Mouse (Mus musculus) brain, embryonic 18.5 days (tissue): ENCODE results near the gene BC067074.
"Not testable (repeated sequence)": the region's sequence is repeated elsewhere in the genome, so short reads cannot be mapped to it uniquely, and the experiment has no call there.

Source experiments
- DNase-seq: peaks from one replicate; pipeline ENCODE4 v3.0.0-alpha.2; 2012; ENCODE audit warnings: low read depth, low spot score

BC067074 gene

DNA sequence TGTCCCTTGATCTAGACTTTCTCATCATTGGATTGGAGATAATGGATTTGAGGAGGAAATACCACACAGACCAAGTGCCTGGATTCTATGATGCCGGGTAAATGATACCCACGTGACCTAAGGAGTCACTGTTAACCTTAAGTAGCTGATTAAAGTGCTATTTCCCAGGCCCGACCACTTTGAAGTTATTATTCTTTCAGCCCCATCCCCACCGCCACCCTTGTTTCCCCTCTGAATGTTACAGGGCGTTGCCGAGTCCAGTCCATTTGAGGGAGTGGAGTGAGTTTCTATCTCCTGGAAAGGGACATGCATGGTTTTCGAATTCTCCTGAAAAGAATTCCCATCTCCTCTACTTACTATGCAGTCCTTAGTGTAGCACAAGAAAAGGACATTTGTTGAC, 84.7 kb downstream of the BC067074 start:
- no peak for DNase-seq

DNA sequence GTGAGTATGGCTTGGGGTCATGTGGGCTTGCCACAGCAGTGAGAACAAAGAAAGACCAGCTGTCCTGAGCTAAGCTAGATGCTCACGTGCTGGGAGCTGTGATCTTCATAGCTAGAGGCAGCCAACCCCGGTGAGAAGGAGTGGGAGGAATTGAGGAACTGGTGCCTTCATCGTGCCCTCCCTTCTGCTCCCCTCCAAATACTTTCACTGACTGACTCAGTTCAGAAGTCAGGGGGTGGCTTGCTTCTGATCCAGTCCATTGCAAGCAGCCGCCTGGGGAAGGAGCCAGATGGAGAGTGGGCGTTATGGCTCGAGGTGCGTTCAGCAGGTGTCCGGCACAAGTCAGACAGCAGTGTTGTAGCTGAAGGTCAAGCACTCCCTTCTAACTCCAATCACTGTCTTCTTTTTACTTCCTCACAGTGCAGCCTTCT, 86.0 kb downstream of the BC067074 start:
- DNase-seq, result no peak

DNA sequence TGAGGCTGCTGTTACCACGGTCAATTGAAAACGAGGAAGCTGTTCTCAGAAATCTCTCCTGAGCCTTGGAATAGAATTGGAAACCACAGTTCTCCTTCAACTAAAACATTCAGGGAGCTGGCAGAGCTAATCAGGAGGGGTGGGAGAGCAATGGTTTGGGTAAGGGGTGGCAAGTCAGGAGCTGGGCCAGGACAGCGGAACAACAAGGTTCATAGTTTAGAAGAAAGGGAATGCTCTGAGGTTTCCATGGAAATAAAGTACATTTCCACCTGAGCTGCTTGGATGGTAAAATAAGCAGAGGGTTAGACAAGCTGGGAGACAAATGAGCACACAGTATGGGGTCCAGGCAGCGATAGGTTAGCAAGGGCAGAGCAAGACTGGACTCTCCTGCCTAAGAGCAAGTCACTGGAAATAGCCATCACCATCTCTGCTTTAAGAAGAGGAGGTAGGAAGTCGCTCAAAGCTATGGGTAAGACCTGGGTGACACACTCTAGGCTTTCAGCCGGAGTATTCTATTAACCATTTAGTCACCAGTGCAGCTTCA, 86.9 kb downstream of the BC067074 start:
- DNase-seq, result no peak

DNA sequence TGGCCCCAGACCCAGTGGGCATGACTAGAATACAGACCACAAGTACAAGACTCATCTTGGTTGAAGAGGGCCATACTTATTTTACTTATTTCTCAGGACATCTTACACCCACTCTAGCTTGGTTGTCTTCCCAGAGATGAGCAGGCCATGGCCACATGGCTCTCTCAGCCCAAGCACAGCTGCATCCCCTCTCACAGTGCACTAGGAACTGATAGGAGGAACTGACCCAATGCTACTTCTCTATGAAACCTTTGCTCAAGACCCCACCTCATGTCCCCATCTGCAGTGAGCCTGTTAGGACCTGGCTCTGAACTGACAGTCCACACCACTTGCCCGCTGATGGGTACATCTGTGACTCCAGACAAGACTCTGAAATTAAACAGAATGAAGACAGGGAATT, 88.8 kb downstream of the BC067074 start:
- DNase-seq, result no peak

DNA sequence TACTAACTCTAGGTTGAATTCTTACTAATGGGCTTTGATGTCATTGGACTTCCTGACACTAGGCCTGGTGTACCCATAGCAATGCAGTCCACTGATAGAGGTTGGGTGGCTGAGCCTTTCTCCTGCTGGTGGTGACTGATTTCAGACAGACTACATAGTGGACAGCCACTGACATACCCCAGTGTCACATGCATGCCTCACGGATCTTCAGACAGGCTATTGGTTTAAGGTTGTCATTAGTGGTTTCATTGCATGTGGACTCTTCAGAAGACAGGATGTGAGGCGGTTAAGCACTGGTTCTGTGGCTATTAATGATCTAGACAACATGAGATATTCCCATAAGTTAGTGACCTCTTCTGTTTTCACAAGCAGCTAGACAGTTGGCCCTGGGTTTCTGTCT, 89.2 kb downstream of the BC067074 start:
- no peak for DNase-seq

DNA sequence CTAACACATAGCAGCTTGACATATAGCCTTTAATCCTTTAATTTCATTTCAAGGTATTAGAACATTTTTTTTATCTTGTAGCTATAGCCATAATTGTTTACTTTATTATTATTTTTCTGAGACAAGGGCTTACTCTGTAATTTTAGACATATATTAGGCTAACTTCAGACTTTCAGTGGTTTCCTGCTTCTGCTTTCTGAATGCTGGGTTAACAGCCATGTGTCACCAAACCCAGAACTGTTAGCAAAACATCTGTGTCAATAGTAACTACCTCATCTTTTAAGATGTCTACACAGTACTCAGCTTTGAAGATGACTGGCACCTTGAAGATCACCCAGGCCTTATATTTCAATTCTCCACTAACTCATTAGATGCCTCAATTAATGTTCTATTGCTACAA, 89.8 kb downstream of the BC067074 start:
- DNase-seq, result not testable (repeated sequence)

DNA sequence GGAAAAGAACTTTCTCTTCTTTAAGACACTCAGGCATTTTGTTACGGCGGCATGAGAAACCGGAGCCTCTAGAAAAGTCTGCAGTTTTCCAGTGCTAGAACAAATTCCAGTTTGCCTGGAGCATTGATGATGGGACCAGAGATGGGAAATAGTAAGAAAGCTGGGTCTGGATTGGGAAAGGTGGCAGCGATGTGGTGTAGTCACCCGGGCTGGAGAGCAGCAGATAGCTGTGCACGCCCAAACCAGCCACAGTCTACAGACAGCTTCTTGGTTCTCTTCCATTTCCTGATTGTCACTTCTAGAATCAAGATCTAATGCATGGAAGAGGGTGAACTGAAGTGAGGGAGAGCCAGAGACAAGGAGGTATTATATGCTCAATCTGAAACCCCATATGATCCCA, 100.4 kb downstream of the BC067074 start:
- no peak for DNase-seq

DNA sequence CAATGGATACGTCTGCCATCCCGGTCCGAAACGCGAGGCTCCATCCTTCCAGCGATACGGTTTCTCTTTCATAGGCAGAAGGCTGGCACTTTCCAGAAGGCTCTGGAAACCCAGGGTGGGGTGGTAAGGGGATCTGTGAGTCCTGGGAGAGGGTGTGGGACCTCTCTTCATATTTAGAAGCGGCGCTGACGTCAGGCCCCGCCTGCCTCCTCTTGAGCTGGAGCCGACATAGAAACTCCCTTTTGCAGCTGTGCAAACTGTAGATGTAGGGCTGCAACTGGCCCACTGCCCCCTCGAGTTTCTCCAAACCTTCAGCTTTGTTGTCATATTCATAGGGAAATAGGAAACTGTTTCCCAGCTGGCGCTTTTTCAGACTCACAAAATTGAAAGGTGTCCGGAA, 101.6 kb downstream of the BC067074 start:
- DNase-seq, result no peak

DNA sequence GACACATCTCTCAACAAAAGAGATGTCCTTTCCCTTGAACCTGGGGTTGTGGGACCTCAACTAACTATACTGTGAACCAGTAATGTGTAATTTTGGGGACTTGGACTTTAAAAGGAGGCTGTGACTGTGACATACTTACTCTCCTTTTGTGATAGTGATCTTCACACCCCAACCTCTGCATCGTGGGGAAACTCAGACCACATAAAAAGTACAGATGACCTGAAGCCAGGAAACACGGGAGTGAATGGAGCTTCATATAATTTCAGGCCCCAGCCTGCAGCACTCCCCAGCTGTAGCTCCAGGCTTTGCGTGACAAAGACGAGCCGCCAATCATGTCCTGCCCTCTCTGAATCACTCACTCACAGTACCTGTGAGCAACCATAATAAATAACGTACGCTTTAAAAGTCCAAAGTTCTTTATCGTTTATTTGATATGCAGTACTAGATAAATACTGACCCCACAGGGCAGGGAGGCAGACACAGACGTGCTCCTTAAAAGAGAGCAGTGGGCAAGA, 104.1 kb downstream of the BC067074 start:
- no peak for DNase-seq

DNA sequence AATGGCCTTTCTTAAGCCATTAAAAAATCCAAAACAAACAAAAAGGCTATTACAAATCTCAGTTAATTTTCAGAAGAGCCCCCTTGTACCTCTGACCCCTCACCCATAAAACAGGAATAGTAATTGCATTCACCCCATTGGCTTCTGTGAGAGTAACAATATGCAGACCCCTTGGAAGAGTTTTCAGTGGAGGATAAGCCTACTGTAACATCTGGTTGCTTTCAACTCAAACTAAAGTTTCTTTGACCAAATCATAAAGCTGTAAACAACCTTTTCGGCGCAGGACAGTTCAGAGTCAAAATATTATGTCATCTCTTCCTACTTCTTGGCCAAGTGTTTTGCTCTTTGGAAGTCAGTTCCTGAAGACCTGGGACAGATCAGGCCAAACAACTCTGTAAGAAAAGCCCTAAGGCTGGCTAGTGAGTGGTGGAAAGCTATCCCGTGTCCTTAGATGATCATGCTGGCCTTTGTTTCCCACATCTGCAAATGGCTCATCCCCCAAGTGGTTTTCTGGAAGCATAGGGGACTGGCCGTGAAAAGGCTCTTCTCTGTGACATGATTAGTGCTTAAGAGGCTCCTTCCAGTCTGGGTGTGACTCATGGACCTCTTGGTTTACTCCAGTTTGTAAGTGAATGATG, 108.5 kb downstream of the BC067074 start:
- DNase-seq, result no peak

DNA sequence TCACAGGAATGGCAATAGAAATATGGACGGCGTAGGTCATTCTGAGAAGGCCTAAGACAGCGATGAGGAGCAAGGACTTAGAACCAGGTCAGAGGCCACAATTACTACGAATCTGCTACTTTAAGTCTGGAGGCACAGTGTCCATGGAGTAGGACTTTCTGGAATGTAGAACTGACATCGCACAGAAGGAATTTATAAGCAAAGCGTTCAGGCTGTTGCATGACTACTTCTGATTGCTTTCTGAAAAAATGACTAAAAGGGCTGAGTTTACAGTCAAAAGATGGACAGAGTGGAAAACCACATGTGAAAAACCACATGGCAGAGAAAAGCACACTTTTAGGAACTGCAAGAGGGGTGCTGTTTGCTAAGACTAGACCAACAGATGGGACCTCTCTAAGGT, 110.7 kb downstream of the BC067074 start:
- no peak for DNase-seq

DNA sequence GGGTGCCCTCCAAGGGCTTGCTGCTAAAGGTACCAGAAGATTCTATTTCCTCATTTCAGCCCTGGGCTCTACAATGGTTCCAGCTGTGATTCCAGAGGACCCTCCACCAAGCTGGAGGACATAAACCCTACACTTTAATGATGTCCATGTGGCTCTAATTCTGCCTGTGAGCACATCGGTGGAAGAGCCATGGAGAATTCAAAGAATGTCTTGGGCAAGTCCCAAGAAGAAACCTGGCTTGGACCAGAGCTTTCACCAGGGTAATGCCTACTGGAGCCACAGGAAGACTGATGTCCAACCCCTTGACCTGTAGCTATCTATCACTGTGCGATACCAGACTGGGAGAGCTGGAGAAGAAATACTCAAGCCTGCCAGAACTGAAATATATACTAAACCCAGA, 111.2 kb downstream of the BC067074 start:
- DNase-seq, result no peak

DNA sequence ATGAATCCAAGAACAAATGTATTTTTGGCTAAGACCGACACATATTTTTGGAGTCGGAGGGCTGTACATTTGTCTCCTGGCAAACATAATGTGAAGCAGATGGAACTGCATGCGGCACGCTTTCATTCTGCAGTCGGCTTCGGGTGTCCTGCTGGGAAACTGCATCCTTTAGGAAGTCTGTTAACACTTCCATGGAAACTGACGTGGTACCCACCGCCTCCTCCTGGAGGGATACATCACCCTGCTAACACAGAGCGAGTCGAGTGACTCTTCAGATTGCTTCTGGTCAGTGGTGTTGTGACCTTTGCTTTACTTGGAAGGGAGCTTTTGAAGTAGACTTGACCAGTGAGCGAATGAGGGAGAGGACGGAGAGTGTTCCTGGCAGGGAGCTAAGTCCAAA, 117.0 kb downstream of the BC067074 start:
- DNase-seq, result peak; percentile 79

DNA sequence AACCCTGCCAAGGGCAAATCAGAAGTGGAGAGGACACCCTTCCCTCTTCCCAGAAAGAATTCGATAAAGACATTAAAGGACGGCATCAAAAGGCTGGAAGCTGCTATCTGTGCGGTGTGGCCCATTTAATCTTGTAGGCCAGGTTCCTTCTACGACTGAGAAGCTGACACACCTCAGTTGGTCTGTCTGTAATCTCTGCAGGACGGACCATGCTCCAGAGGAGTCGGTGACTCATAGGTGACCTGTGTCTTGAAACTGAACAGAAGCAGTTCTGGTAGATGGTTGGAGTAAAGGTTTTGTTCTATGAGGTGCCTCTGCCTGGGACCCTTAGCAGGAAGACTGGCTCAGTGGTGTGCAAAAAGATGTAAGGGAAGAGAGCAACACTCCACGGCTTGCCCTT, 122.6 kb downstream of the BC067074 start:
- DNase-seq, result no peak

DNA sequence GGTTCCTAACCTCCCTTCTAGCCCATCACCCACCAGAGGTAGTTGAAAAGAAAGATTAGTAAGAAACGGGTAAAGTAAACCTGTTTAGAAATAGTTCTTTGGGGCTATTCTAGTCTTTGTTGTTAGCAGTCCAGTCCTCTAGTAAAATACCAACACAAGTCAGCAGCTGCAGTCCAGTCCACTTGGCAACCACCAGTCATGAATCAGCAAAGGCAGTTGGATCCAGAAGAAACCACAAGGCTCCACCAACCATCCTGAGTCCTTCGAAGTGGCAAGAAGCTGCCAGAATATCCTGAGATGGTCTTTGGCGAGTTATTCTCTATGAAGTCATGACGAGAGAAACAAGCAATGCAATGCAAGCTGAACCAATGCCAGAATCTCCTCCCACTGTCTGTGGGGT, 124.0 kb downstream of the BC067074 start:
- no peak for DNase-seq

DNA sequence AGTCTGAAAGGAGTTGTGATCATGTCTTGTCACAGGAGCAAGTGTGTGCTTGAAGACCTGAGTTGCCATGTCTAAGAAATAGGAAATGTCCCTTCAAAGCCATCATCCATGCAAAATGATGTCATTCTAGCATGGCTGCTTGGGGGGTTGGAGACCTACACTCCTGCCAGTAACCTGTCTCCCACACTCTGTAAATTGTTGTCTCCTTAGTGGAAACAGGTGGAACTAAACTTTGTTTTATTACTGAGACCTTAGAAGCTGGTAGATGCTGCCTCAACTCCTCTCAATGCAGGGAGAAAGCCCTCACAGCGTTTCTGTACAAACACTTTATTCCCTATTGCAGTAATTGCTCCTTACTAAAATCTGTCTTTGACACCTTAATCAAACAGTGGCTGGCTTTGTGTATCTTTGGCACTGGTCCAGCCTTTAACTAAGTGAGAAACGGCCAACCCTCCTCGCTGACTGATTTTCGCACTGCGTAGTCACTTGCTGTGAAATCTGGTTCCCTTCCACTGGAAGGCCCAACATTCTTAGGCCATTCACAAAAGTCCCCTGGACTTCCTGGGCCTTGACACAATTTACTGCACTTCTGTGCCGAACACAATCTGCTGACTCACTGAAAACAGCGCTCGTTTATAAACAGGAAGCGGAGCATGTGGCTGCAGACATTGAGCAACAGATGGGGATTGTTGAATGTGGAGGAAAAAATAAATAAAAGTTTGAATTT, 125.0 kb downstream of the BC067074 start:
- DNase-seq, result peak; percentile 40

DNA sequence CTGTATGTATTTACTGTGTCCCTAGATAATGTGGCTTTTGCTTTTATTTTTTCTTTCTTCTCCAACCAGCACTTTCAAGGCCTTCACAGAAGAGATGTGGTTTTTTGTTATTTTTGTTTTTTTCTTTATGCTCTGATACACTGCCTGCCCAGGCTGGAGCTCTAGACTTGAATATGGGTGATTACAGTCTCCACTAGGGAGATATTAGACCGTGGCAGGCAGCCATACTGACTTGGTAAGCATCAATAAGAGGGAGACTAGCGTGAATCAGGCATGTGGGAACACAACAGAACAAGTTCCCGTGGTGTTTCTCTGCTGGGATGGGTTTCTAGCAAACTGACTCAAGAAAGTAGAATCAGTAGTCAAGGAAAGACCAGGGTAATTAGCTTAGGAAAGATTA, 125.7 kb downstream of the BC067074 start:
- DNase-seq, result no peak

DNA sequence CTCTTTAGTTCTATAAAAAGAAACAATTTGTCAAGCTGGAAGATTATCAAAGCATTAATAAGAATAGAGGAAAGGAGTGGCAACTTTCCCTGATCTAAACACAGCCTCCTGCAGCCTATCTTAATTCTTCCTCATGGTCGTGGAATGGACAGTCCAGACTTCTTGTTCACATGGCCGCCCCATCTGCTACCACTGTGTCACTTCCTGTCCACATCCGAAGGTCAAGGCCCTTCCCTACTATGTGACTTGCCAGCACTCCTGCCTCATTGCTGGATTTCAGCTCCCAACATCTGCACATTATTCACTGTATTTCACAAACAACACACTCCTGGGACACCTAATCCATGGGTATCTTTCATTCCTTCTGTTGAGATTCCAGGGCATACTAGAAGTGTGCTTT, 128.5 kb downstream of the BC067074 start:
- no peak for DNase-seq

DNA sequence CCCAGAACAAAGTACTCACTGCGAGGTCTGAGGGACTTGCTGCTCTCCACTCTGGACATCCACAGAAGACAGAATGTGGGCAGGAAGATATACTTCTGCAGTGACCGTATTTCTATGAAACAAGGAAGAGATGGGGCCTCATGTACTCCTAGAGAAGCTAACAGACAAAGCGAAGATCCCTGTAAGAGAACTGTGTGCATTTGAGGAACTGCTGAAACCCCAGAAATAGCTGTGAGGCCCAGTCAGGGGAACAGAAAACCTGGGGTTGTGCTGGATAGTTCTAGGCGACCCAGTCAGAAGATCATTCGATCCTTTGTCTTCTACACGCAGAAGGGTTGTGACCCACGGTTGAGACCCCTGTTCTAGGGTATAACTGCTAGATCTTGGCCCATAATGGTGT, 130.9 kb downstream of the BC067074 start:
- no peak for DNase-seq

DNA sequence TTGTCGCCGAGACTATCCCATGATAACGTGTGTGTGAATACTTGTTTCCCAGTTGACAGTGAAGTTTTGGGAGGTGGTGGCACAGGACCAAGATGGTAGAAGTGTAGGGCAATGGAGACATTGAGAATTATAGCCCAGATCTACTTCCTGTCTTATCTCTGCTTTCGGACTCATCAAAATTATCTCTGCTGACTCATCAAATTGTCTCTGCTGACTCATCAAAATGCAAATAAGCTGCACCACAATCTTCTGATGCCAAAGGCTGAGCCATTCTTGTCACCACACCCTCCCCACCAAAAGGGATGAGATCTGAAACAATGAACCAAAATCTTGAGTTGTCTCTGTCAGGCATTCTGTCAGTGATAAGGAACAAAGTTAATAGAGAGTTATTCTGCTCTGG, 132.9 kb downstream of the BC067074 start:
- no peak for DNase-seq
